Mouse (Mus musculus) adrenal gland, adult 8-10 months (tissue): ENCODE data around the gene Itgax. TPM values are rescaled to one million over a fixed set of nuclear protein-coding genes. Genes with fewer than 3 reads are reported as not detected.

ENCODE experiments used
- DNase-seq: peaks from one replicate; pipeline ENCODE4 v3.0.0; 2022
- total RNA-seq, 4 experiments: library from RNA; stranded (reverse); gene quantifications; 2 replicates each; pipeline ENCODE4 v1.2.4; 2022

Gene Itgax
- total RNA-seq, 4 experiments from 2014 or later: 1.6 to 9.6 (median 5.1) TPM

- DNase-seq: no peak
Observed at GRCm38 (mm10) chr7:128164001-128164400, 34.7 kb downstream of the Itgax start.

- DNase-seq: no peak
Observed at GRCm38 (mm10) chr7:128166391-128166790, 37.0 kb downstream of the Itgax start.

- DNase-seq: no peak
Observed at GRCm38 (mm10) chr7:128169996-128170395, 40.6 kb downstream of the Itgax start.

- no peak for DNase-seq
Observed at GRCm38 (mm10) chr7:128178385-128178784, 49.0 kb downstream of the Itgax start.

GRCm38 (mm10) chr7:128180126-128180525 lies 50.8 kb downstream of the Itgax start:
- DNase-seq: no peak

GRCm38 (mm10) chr7:128180546-128180945 lies 51.2 kb downstream of the Itgax start:
- DNase-seq: no peak

GRCm38 (mm10) chr7:128181691-128182090 lies 52.3 kb downstream of the Itgax start:
- DNase-seq: no peak

Other genes with a start within 250 kb of the Itgax start
- 1 to 10 TPM; 1.0 to 2.9 (median 1.6) TPM for gene Prss53, start 238.6 kb upstream of the Itgax start, total RNA-seq
- gene Gm21974, start 234.1 kb upstream of the Itgax start, total RNA-seq: under 1 TPM in 1 of 4 experiments, not detected in 3; 0.38 TPM
- 10 to 100 TPM; 69.6 to 94.3 (median 79.1) TPM for gene Vkorc1, start 233.9 kb upstream of the Itgax start, total RNA-seq
- gene Bckdk, start 225.5 kb upstream of the Itgax start, total RNA-seq: 100 to 1,000 TPM; 108 to 147 (median 120) TPM
- gene Kat8, start 217.0 kb upstream of the Itgax start, total RNA-seq: 10 to 100 TPM; 29.0 to 33.4 (median 31.1) TPM
- under 1 TPM in 1 of 4 experiments, not detected in 3; 0.16 TPM for gene Prss8, start 199.4 kb upstream of the Itgax start, total RNA-seq
- 10 to 100 TPM in 2 of 4 experiments, 1 to 10 TPM in 2; 8.4 to 10.5 (median 9.6) TPM for gene Prss36, start 182.8 kb upstream of the Itgax start, total RNA-seq
- 100 to 1,000 TPM; 106 to 430 (median 307) TPM for gene Fus, start 162.1 kb upstream of the Itgax start, total RNA-seq
- gene Pycard, start 135.7 kb upstream of the Itgax start, total RNA-seq: 1 to 10 TPM; 4.0 to 5.8 (median 4.5) TPM
- gene Trim72, start 125.6 kb upstream of the Itgax start, total RNA-seq: under 1 TPM in 3 of 4 experiments, not detected in 1; 0.12 to 0.31 (median 0.24) TPM
- gene Itgam, start 66.9 kb upstream of the Itgax start, total RNA-seq: 1 to 10 TPM; 5.6 to 6.9 (median 6.4) TPM
- under 1 TPM in 1 of 4 experiments, not detected in 3; 0.11 TPM for gene Gm49368, start 66.9 kb upstream of the Itgax start, total RNA-seq
- gene Itgad, start 24.8 kb downstream of the Itgax start, total RNA-seq: under 1 TPM in 2 of 4 experiments, not detected in 2; 0.40 to 0.46 TPM
- gene Cox6a2, start 76.8 kb downstream of the Itgax start, total RNA-seq: 1 to 10 TPM in 2 of 4 experiments, not detected in 2; 4.1 to 5.3 TPM
- gene Armc5, start 107.8 kb downstream of the Itgax start, total RNA-seq: 10 to 100 TPM; 23.2 to 30.2 (median 24.4) TPM
- 10 to 100 TPM in 2 of 4 experiments, 1 to 10 TPM in 2; 8.8 to 11.7 (median 9.9) TPM for gene 9130023H24Rik, start 108.5 kb downstream of the Itgax start, total RNA-seq
- 10 to 100 TPM; 17.0 to 24.2 (median 20.5) TPM for gene Tgfb1i1, start 117.3 kb downstream of the Itgax start, total RNA-seq
- not detected for gene Slc5a2, start 136.1 kb downstream of the Itgax start, total RNA-seq
- gene BC017158, start 168.6 kb downstream of the Itgax start, total RNA-seq: 10 to 100 TPM; 33.0 to 64.0 (median 46.6) TPM